Mouse (Mus musculus) left cerebral cortex, postnatal 25 days (tissue): ENCODE results near the gene Erich6. TPM values are rescaled to one million over a fixed set of nuclear protein-coding genes. Genes with fewer than 3 reads are reported as not detected.

Experiments
- DNase-seq, 2 experiments: peaks; one replicate each; pipeline ENCODE4 v3.0.0; 2022; ENCODE audit warnings: low spot score in 2 of 2, mixed read lengths in 1 of 2
- intact Hi-C: fragments of 180-260 bp; cut with DNase I; formaldehyde crosslinking; loops from one replicate; pipeline ENCODE4 v1.15.1; 2025
- total RNA-seq, 2 experiments: library from RNA; stranded (reverse); gene quantifications; 2 replicates each; pipeline ENCODE4 v1.2.3; 2021

Erich6 gene
- 1 to 10 TPM; 1.1 to 1.5 TPM for total RNA-seq

DNA sequence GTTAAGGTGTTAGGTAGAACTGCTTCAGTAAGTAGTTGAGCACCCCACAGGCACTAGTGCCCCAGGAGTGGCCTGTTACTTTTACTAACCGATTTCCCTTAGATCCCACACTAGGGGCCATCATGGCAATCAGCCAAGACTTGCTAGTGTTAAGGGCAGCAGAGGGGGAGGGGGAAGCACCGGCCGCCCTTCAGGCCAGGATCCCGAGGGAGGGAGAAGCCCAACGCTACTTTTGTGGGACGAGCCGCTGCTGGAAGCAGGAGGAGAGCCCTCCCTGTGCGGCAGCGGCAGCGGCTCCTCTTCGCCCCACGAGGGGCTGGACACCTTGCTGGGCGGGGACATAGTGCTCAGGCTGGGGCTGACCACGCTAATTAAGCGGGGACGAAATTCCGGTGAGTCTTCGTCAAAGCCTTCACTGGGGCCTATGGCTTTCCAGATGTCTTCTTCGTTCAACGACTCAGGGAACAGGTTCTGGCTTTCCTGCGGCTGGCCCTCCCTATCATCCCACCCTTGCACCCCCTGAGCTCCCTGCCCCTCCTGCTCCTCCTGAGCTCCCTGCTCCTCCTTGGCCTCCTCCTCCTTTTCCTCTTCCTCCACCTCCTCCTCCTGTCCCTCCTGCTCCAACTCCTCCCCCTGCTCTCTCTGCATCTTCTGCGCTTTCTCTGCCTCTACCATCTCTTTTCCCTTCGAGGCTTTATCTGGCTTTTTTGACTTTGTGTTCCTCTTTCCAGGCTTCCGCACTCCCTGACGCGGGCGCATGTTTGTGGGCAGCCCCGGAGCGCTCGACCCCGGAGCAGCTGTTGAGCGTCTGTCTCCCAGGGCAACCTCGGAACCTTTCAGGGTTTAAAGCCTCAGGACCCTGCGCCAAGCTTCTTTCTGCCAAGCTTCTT is at the start of gene Erich6:
TSS of gene Erich6 (minus strand) at position 802 of the 890 bp plus-strand sequence.
- peak; percentile 18 to 38 for DNase-seq
- intact Hi-C loops, result no loop called here

DNA sequence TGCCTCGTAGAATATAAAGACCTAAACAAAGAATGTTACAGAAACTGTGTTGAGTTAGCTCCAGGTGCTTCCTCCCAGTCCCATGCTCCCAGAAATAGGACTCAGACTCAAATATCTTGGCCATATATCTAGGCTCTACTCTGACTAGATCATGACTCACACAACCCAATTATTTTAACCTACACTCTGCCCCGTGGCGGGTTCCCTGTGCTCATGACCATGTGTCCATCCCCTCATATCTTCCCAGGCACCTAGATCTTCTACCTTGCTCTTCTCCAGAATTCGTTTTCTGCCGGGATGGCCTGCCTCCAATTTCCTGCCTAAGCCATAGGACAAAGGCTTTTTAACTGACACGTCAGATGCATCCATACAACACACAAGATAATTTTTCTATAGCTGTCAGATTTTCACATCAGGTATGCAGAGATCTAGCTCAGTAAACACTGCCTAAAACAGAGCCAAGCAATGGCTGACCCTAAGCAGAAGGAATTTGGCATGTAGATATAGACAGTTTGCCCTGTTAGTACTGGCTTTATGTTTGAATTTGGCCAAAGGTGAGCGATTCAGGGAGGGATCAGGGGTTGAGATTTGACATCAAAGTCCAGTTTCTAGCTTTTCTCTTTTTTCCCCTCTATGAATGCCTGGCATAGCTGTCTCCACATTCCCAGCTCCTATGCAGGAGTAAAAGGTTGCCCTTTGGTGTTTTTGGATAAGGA is 49.4 kb upstream of the Erich6 start:
- DNase-seq, result no peak
- intact Hi-C loops, result no loop called here

DNA sequence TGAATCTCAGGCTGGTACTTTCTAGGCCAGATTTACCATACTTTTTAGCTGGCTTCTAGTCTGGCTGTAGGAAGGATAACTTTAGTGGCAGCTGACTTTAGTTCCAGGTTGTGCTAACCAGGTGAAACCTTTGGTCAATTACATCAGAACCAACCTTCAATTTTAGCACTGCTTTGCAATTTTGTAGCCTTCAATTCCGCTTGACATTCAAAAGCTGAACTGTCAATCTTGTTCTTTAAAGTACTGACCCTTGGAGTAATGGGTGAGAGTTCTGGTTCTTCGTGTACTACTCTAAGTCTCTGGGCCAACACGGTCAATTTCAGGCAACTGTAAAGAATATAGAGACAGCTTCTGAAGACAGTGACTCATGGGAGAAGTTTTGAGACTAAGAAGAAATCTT is 48.4 kb upstream of the Erich6 start:
- intact Hi-C loops, result no loop called here

DNA sequence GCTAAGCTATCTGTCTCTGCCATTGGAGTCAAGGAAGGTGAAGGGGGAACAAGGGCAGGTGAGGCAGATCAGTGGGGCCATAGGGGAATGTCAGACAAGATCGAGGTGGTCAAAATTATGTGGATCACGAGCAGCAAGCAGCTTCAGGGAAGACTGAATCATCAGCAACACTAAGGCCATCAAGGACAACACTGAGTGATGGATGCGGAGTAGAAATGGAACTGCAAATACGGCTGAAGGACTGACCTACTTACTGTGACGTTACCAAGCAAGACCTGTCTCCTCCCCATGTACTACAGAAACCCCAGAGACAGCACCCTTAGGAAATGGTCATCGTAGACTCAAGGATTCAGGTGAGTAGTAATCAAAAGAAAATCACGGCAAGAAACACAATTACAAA is 46.3 kb upstream of the Erich6 start:
- intact Hi-C loops, result no loop called here
- no peak for DNase-seq

More for the DNA sequence above, 48.4 kb upstream of the Erich6 start:
- DNase-seq, result no peak

DNA sequence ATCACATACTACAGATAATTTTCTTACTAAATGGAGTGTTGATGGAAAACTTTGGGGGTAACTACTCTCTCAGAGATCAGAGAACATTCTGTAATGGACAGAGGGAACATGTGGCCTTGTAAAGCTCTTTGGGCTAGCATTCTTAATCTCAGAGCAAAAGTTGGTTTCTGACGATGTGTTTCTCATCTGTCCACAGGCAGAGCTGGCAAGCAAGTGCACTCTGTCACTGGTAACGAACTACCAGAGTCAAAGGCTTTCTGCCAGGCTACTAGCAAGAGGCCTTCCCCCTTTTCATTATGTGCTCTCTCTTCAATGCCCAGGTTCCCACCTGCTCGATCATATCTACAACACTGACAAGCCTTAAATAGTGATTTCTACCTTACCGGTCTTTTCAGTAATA is 45.3 kb upstream of the Erich6 start:
- no peak for DNase-seq
- intact Hi-C loops, result no loop called here

DNA sequence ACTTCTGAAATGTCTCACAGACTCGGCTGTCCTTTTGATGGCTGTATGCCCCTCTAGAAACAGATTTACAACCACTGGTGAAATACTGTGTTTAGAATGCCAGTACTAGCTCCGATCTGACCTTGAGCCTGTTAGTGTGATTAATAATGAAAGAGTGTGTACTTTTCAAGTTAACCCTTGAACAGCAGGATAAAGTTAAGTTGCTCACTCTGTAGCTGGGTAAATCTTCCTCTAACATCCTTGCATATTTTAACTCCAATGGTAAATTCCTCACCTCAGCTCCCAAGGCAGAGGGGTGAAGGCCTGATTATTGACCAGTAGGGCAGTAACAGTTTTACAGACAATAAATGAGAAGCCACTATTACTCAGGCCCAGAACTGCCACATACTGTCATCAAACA is 44.8 kb upstream of the Erich6 start:
- no peak for DNase-seq
- intact Hi-C loops, result no loop called here

DNA sequence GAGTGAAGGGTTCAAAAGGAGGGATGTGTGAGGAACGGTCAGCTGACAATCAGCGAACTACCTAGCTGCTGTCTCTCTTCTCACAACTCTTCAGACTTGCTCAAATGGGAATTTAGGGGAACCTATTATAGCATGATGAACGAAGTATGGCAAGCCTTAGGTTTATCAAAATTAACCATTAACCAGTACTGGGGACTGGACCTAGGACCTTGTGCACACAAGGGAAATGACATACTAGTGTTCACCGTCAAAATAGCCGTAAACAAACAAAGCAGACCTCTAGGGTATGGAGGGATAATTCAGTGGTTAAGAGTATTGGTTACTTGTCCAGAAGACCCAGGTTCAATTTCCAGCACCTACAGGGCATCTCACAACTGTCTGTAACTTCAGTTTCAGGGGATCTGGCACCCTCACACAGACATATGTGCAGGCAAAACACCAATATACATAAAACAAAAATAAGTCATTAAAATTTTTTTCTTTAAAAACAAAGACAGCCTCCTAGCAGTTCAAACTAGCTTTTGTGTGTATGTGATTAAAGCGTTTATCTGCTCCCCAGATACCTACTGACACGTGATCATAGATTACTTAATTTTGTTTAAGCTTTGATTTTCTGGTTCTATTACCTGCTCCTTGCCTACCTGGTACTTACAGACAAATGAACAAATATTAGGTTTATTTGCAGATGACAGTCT is 44.1 kb upstream of the Erich6 start:
- DNase-seq, result no peak
- intact Hi-C loops, result no loop called here

DNA sequence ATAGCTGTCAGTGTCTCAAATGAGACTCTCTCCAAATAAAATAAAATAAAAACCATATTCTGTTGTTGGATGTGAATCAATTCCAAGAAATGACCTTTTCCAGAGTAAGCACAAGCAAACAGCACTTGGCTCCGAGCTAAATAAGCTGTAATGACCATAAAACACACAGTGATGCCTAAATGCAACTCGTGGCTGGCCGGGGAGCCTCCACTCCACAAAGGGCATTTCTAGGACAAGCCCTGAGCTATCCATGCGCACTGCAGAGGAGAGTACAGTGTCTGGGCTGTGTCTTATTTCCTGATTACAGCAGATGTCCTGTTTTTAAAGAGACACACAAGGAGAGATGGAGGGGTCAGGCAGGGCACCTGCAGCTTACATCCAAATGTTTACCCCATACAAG is 43.0 kb upstream of the Erich6 start:
- DNase-seq, result no peak
- intact Hi-C loops, result no loop called here

DNA sequence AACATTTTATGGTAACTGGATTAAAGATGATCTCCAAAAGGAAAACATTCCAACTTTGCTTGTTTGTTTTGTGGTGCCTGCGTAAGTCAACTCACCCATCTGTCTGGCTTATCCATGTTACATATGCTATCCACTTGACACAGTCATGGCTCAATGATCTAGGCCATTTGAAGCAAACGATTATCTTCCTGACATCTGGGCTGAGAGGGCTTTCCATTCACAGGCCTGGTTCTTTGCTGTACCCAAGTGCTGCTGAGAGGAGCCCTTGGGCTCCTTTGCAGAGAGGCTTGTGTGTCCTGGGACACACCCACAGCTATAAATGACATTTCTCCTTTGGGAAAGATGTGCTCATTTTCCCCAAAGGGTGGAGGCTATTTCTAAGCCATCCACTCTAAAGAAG is 41.9 kb upstream of the Erich6 start:
- no peak for DNase-seq
- intact Hi-C loops, result no loop called here

DNA sequence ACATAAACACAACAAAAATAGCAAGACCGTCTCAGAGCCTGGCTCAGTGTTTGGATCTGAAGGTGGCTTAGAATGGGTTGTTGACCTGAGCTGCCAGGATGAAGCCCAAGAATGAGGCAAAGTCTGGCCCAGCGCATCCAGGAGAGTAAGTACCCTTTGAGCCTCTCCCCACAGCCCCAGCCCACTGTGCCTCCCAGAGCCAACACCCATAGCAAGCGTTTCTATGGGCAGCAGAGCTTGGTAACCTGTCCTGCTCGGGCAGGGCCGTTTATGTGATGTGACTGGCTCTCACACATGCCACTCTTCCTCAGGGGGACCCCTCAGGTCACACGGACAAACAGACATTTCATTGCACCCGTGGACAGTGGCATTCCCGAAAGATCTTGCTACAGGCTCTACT is 41.4 kb upstream of the Erich6 start:
- intact Hi-C loops, result no loop called here
- DNase-seq, result no peak

DNA sequence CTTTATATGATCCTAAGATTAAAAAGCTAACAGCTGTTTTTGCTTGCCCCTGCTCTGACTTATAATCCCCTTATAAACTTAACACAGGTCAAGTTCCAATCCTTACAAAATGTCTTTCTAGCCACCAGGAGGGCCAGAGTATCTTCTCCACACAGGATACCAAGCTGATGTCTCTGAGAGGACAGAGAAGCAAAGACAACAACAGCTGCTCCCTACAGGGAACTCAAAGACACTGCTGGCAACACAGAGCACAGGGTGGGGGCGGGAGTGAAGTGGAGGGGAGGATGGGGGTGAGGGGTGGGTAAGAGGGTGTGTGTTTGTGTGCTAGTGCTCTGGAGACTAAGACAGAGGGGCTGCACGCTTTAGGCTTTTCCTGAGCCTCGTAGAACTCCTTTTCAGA is 40.6 kb upstream of the Erich6 start:
- DNase-seq, result no peak
- intact Hi-C loops, result no loop called here

DNA sequence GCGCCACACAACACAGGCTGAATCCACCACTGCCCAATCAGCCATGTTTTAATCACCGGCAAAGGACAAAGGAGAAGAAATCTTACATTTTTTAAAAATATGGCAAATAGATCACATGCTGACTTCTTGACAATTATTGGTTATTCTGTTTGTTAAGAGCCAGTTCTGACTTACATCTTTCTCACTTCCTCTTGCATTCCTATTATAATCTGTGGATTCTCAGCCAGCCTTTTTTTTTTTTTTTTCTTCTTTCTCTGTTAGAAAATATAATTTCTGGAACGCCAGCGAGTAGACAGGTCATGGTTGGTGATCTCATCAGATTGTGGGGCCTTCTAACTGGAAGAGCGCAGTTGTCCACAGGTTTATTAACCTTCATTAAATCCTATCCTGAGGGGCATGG is 36.3 kb upstream of the Erich6 start:
- no peak for DNase-seq
- intact Hi-C loops, result no loop called here

DNA sequence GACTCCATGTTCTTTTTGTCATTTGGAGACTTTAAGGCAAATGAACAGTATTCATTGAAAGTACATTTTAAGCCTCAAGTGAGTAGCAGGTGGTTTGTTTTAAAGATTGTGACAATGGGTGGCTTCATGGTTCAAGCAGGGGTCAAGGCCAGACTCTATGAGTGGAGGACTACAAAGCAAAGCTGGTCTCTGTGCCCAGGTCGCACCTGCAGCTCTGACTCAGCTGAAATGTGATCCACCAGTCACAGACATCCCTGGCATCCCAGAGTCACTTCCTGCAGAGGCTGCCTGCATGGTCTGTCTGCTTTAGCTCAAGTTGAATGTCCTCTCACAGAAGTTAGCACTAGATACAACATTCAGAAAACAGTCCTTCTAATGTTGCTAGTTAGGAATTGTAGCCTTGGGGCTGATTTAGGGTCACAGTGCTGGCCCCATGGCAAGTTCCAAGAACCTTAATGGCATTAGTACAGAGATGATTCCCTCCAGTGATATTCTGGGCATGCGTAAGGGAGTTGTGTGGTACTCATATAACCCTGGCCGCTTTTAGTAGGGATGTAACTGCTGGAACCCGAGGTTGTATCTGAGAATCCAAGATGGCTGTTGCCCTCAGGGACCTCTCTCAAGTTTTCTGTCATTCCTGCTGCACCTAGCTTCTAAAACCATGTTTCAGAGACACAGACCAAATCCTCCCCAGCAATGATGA is 35.6 kb upstream of the Erich6 start:
- DNase-seq, result no peak
- intact Hi-C loops, result no loop called here

DNA sequence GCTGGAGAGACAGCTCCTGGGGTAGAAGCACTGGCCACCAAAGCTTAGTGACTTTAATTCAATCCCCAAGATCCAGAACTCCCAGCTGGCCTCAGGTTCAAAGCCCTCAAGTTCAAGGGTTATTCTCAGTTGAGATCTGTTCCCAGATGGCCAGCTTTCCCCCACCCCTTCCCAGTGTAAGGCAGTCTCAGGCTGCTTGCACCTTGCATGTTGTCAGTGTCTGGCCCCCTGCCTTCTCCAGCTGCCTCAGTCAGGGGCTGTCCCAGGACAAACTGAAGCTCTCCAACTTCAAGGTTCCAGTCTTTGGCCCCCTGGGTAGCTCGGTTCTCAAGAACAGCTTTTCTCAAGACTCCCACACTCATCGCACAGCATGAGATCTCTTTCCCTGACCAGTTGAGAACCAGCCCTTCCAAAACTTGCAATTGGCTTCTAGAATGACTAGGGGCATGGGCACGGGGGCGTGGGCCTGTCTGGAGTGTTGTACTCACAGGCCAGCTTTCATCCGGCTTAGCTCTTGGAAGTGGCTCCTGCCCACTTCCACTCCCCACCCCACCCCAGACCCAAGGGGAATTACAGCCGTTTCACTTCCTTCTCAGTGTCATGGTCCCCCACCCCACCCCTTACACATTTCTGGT is 34.7 kb upstream of the Erich6 start:
- no peak for DNase-seq
- intact Hi-C loops, result no loop called here

DNA sequence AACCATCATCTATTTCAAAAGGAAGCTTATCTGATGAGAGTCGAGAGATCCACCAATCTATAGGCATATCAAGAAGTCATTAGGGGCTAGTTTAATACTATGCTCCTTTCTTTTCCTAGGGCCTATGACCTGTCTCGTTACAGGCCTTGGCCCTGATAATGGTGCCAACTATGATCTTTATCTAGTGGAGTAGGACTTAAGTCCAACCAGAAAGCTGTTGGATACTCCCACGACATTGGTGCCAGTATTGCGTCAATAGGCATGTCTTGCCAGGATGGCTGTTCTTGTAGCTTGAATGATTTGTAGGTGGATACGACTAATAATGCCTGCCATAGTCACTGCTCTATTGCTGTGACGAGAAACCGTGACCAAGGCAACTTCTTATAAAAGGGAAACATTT is 27.0 kb upstream of the Erich6 start:
- intact Hi-C loops, result no loop called here
- DNase-seq, result no peak

DNA sequence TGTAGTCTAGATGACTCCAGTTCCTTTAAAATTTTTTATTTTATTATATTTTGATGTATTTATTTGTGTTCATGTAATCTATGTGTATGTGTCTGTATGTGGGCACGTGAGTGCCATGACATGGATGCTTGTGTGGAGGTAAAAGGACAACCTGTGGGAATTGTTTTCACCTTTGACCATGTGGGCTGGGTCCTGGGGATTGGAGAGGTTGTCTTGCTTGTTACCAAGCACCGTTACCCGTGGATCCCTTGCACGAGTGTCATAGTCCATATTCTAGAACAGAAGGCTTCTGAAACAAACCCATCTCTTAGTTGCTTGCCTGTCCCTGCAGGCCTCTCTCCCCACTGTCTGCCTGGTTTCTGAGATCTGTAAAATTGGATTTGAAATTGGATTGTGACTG is 23.6 kb upstream of the Erich6 start:
- DNase-seq, result no peak
- intact Hi-C loops, result no loop called here

DNA sequence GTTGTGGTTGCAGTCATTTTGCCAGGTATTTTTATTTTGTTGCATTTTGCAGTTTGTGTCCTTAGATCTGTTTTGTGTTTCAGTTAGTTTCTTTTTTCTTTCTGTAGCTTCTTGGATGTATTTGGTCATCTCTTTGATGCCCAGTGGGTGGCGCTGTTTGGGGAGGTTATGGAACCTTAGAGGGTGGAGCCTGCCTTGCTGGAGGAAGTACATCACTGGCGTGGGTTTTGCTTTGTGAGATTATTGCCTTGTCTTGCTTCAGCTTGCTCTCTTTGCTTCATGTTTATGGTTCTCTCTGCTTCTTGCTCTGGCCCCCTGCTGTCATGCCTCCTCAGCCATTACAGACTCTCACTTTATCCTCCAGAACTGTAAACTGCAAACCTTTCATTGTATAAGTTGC is 20.3 kb upstream of the Erich6 start:
- DNase-seq, result no peak
- intact Hi-C loops, result loop anchor here (5.0 kb wide), 1 partner anchor 400 kb away; no protein-coding TSS in a partner anchor

DNA sequence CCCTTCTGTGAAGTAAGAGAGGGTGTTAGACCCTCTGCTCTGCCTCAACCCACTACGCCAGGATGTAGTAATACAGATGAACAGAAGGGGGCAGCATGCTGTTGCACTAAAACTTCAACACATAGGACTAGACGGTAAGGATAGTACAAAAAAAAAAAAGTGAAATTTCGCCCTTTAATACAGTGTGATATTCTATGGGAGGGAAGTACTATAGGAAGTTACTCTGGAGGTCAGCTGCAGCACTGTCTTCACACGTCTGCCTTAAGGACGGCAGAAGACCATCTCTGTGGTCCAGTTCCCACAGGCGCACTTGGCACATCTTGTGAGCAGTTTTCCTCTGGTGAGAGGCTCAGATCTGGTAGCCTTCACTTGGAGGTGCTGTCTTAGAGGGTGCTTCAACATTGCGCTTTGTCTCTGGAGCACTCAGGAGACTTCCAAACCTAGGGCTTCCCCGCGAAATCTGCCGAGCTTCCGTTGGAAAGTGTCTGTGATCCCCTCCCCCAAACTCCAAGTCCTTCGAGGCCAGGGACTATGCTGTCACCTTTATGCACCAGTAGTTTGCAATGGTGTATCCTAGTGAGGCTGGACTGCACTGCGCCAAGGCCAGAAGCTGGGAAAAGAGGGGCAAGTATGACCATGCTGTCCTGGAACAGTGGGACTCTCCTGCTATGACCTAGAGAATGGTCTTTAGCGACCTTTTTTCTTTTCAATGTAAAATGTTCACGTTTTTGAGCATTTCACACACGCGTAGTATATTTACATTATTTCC is 18.5 kb upstream of the Erich6 start:
- DNase-seq, result peak; percentile 59 to 69
- intact Hi-C loops, result loop anchor here (1.0 to 5.0 kb wide), 2 partner anchors 130 to 402 kb away; no protein-coding TSS in a partner anchor

DNA sequence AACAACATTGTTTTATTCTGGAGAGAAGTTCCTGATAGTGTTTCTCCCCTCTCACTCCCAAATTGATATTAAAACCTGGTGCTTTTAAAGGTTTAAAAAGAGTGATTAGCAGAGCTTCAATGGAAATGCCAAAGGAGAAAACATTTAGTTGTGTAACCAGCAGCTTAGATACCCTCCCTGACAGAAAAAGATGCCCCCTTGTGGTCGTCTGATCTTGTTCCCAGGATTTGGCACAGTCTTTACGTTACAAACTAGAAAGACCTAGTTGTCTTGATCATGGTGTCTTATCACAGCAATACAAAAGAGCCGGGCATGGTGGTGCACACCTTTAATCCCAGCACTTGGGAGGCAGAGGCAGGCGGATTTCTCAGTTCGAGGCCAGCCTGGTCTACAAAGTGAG is 16.9 kb upstream of the Erich6 start:
- intact Hi-C loops, result no loop called here
- no peak for DNase-seq
